Mouse (Mus musculus) cerebellum, adult 2 months (tissue): ENCODE measurements at regions not wholly inside any gene's neighbourhood (a gene's known extent, or its start where the extent isn't known, plus 50 kb on each side); places are given as distances from the start of the nearest gene placed in this dataset.

Source experiments
- CTCF ChIP-seq: fragments of 200-500 bp; IDR thresholded peaks from 2 replicates; pipeline ENCODE4 v1.5.1; 2011; ENCODE audit warnings: low read depth, mild to moderate bottlenecking, control low read depth, low read length, moderate library complexity, borderline replicate concordance; ENCODE audit not compliant: insufficient read depth
- POLR2A ChIP-seq: fragments of 200-500 bp; IDR thresholded peaks from 2 replicates; pipeline ENCODE4 v1.6.1; 2011; ENCODE audit warnings: low read length, control low read depth, borderline replicate concordance; ENCODE audit not compliant: insufficient read depth

GRCm38 (mm10) chr3:156199749-156200467 lies 361.7 kb upstream of the Negr1 start:
- TF ChIP-seq POLR2A (no peak), CTCF (no peak)
